Mouse (Mus musculus) adrenal gland, postnatal 0 days (tissue): Measurements from ENCODE around the gene Gm21732. TPM values are rescaled to one million over a fixed set of nuclear protein-coding genes. Genes with fewer than 3 reads are reported as not detected.

Experiments
- polyA plus RNA-seq: library from polyadenylated mRNA; unstranded; fragments of >200 nt; fragmentation: Nextera tagmentation; extraction: Ambion mirVana; gene quantifications from 2 replicates; pipeline ENCODE4 v1.2.1, GENCODE M21; 2015

The Gm21732 gene
- not detected in 2 replicates for polyA plus RNA-seq

GRCm38 (mm10) chrY:38575591-38575990 is at the start of gene Gm21732:
Gm21732 (minus strand) TSS chrY:38575691.

Other genes with a start within 250 kb of the Gm21732 start
- not detected in 2 replicates for gene Gm20897, start 73.5 kb downstream of the Gm21732 start, polyA plus RNA-seq